Mouse (Mus musculus) kidney, adult 2 months (tissue): ENCODE measurements around the gene Pidd1.

ENCODE experiments used
- CTCF ChIP-seq: fragments of 200-500 bp; conservative IDR thresholded peaks from 2 replicates; pipeline ENCODE4 v1.5.1; 2011; ENCODE audit warnings: low read depth, mild to moderate bottlenecking, control low read depth, low read length, moderate library complexity, mixed read lengths; ENCODE audit not compliant: insufficient read depth, insufficient read length
- POLR2A ChIP-seq: fragments of 200-500 bp; IDR thresholded peaks from one replicate; pipeline ENCODE4 v1.6.1; 2011; ENCODE audit warnings: low read depth, low read length, control low read depth

- TF ChIP-seq CTCF (no peak), POLR2A (no peak)
Measured at GRCm38 (mm10) chr7:141429840-141430584, 13.8 kb downstream of the Pidd1 start.
